Mouse (Mus musculus): ENCODE data around the gene Derl2. TPM values are rescaled to one million over a fixed set of nuclear protein-coding genes. Genes with fewer than 3 reads are reported as not detected.

The Derl2 gene
- polyA plus RNA-seq, 1 experiment from 2014 or later = 33.1 TPM

- H3K9ac ChIP-seq = no peak overlapping the region
- 89% methylated on average over 6 of the region's 6 CpGs for WGBS
- ATAC-seq (replicated peaks) = no peak
- no peak overlapping the region for H3K4me2 ChIP-seq
- H3K4me3 ChIP-seq = no peak overlapping the region
- H3K36me3 ChIP-seq (replicated peaks) = peaks cover 45% of the 10 kb centered on the region
- peaks cover 13% of the 10 kb centered on the region for H3K4me1 ChIP-seq
- H3K27ac ChIP-seq = no peak overlapping the region
- no peaks in the 10 kb centered on the region for H3K27me3 ChIP-seq (replicated peaks)
- no peaks in the 10 kb centered on the region for H3K9me3 ChIP-seq
Measured at GRCm38 (mm10) chr11:70977293-70977692, 42.3 kb downstream of the Derl2 start.

- Histone ChIP-seq H3K4me1 (peaks cover 5% of the 10 kb centered on the region; the same call in 1 of the 2 replicates), H3K9ac (no peak overlapping the region), H3K27me3 (replicated peaks) (no peaks in the 10 kb centered on the region), H3K4me2 (no peak overlapping the region), H3K4me3 (no peak overlapping the region), H3K9me3 (no peaks in the 10 kb centered on the region), H3K36me3 (replicated peaks) (peaks cover 40% of the 10 kb centered on the region), H3K27ac (no peak overlapping the region)
- WGBS = 86% methylated on average over 2 of the region's 2 CpGs
- ATAC-seq (replicated peaks) = no peak
Measured at GRCm38 (mm10) chr11:70975193-70975592, 44.4 kb downstream of the Derl2 start.

- Histone ChIP-seq H3K9ac (no peak overlapping the region), H3K4me2 (no peak overlapping the region), H3K36me3 (replicated peaks) (peaks cover 29% of the 10 kb centered on the region), H3K4me1 (peaks cover 8% of the 10 kb centered on the region; the same call in 1 of the 2 replicates), H3K4me3 (no peak overlapping the region), H3K27ac (no peak overlapping the region), H3K27me3 (replicated peaks) (no peaks in the 10 kb centered on the region), H3K9me3 (no peaks in the 10 kb centered on the region)
- no peak for ATAC-seq (replicated peaks)
- 68% methylated on average over 4 of the region's 4 CpGs for WGBS
Measured at GRCm38 (mm10) chr11:70973947-70974346, 45.7 kb downstream of the Derl2 start.

GRCm38 (mm10) chr11:70972586-70972985, 47.1 kb downstream of the Derl2 start:
- H3K9ac ChIP-seq = no peak overlapping the region
- peaks cover 21% of the 10 kb centered on the region for H3K36me3 ChIP-seq (replicated peaks)
- no peaks in the 10 kb centered on the region for H3K27me3 ChIP-seq (replicated peaks)
- H3K27ac ChIP-seq = no peak overlapping the region
- H3K4me3 ChIP-seq = no peak overlapping the region
- no peaks in the 10 kb centered on the region for H3K9me3 ChIP-seq
- WGBS = 58% methylated on average over 1 of the region's 1 CpGs
- peaks cover 19% of the 10 kb centered on the region for H3K4me1 ChIP-seq
- H3K4me2 ChIP-seq = no peak overlapping the region
- ATAC-seq (replicated peaks) = no peak

DNA sequence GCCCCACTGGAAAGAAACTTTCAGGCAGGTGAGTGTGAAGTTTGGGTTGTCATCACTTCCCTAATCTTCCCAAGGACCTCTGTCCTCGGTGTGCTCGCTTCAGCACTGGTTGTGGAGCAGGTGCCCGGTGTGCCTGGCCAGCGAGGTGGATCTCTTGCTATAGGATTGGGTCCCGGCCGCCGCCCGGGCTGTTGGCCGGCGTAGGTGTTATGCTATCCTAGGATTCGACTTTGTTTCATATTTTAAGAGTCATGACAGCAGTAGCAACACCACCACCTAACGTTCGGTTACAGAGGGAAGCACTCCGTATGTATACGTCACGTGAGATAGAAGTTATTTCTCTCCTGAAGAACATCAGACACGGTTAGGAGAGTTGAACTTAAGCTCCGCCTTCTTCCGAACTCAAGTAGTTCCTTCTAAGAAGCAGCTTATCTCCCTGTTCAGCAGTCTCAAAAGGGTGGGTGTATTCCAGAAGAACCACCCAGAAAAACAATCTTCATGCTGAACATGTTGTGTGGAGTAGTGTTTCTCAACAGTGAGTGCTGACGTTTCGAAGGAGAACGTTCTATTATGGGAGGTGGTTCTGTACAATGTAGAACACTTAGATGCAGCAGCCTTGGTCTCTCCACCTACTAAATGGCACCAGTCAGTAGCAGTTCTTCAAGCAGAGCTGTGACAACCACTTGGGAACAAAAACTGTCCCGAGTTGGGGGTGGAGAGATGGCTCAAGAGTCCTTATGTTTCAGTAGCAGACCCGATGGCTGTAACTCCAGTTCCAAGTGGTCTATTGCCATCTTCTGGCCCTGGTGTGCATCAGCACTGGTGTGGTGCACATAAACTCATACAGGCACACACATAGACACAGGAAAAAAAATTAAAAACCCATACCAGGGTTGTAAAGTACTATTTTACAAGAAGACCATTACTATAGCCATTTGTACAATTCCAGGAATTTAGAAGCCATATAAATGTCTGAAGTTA, 48.8 kb downstream of the Derl2 start:
- Histone ChIP-seq H3K9me3 (no peaks in the 10 kb centered on the region), H3K4me3 (peak overlapping the region; percentile 89), H3K36me3 (replicated peaks) (peaks cover 12% of the 10 kb centered on the region), H3K4me2 (peak overlapping the region; percentile 77), H3K4me1 (peaks cover 22% of the 10 kb centered on the region), H3K27ac (peak overlapping the region; percentile 94), H3K27me3 (replicated peaks) (no peaks in the 10 kb centered on the region), H3K9ac (peak overlapping the region; percentile 63)
- peak; percentile 29 for ATAC-seq (replicated peaks)
- WGBS = 19% methylated on average over 24 of the region's 24 CpGs

GRCm38 (mm10) chr11:70969821-70970559, 49.7 kb downstream of the Derl2 start, which contains the start of the genes Nup88 and Rpain:
Nup88 (minus strand) TSS chr11:70969973.
Rpain (plus strand) TSS chr11:70970213.
- under 1% methylated on average over 43 of the region's 43 CpGs for WGBS
- ATAC-seq (replicated peaks) = peak; percentile 99

DNA sequence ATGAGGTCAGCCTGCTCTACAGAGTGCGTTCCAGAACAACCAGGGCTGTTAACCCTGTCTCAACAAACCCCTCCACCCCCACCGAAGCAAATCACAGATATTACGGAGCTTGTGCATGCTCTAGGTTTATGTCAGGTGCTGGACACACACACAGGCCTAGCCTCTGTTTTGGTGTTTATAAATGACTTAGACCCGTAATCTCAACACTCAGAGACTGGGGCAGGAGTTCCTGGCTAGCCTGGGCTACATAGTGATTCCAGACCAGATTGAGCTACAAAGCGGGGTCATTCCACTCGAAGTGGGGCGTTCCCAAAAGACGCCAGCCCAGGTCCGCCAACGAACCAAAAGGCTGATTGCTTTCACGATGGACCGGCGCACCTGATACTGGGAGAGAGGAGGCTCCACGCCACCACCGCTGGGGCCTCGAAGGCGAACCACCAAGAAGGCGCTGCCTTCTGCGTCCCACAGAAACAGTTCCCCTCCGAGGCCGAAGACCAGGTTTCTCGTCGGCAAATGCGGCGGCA, 50.3 kb downstream of the Derl2 start:
- Histone ChIP-seq H3K9me3 (no peaks in the 10 kb centered on the region), H3K9ac (peak overlapping the region; percentile 92), H3K4me1 (peaks cover 22% of the 10 kb centered on the region), H3K36me3 (replicated peaks) (peaks cover 21% of the 10 kb centered on the region), H3K27ac (peak overlapping the region; percentile 94), H3K4me2 (peak overlapping the region; percentile 77), H3K27me3 (replicated peaks) (no peaks in the 10 kb centered on the region), H3K4me3 (peak overlapping the region; percentile 89)
- WGBS = under 1% methylated on average over 25 of the region's 25 CpGs
- ATAC-seq (replicated peaks) = peak; percentile 16

More at GRCm38 (mm10) chr11:70969821-70970559, 49.7 kb downstream of the Derl2 start, which contains the start of the genes Nup88 and Rpain:
- H3K4me3 ChIP-seq = peak within 1 kb of the TSS; percentile 89
- no peaks in the 10 kb centered on the region for H3K9me3 ChIP-seq
- peak within 1 kb of the TSS; percentile 94 for H3K27ac ChIP-seq
- H3K27me3 ChIP-seq (replicated peaks) = no peaks in the 10 kb centered on the region
- peaks cover 14% of the 10 kb centered on the region for H3K36me3 ChIP-seq (replicated peaks)
- H3K4me2 ChIP-seq = peak within 1 kb of the TSS; percentile 77
- peaks cover 22% of the 10 kb centered on the region for H3K4me1 ChIP-seq
- H3K9ac ChIP-seq = peak within 1 kb of the TSS; percentile 92

DNA sequence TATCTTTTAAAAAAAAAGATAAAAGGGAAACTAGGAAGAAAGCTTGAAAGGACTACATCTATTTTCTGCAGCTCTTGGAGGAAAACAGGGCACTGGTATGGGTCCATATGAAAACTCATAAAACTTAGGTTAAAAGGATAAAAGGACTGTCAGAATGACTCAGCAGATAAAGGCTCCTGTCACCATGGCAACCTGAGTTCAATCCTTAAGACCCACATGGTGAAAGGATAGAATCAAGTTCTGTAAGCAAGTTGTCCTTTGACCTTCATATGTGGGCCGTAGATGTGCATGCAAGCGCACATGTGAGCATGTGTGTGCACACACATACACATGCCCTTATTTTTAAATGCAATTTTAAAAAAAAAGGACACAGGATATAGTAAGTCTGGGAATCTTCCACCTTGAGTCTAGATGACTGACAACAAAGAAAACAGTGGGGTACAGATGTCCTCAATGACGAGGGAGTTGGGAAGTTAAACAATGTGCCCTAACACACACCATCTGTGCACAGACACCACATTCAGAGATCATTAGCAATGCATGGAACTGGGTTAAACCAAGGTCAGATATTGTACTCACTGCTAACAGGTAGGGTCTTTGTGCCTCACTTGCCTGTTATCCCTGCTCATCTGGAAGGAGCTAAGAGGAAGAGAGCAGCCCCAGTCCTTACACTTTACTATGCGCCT, 55.3 kb downstream of the Derl2 start:
- Histone ChIP-seq H3K36me3 (replicated peaks) (peaks cover 51% of the 10 kb centered on the region), H3K9me3 (no peaks in the 10 kb centered on the region), H3K27ac (no peak overlapping the region), H3K9ac (no peak overlapping the region), H3K4me1 (peaks cover 17% of the 10 kb centered on the region), H3K4me2 (no peak overlapping the region), H3K27me3 (replicated peaks) (no peaks in the 10 kb centered on the region), H3K4me3 (no peak overlapping the region)
- 75% methylated on average over 4 of the region's 4 CpGs for WGBS
- ATAC-seq (replicated peaks) = no peak

GRCm38 (mm10) chr11:70960786-70961554, 58.7 kb downstream of the Derl2 start:
- H3K27ac ChIP-seq = no peak overlapping the region
- WGBS = 93% methylated on average over 5 of the region's 5 CpGs
- H3K4me2 ChIP-seq = no peak overlapping the region
- H3K4me3 ChIP-seq = no peak overlapping the region
- H3K27me3 ChIP-seq (replicated peaks) = no peaks in the 10 kb centered on the region
- H3K9me3 ChIP-seq = no peaks in the 10 kb centered on the region
- no peak for ATAC-seq (replicated peaks)
- peaks cover 75% of the 10 kb centered on the region for H3K36me3 ChIP-seq (replicated peaks)
- no peak overlapping the region for H3K9ac ChIP-seq
- no peaks in the 10 kb centered on the region for H3K4me1 ChIP-seq

Data from midbrain, embryonic 15.5 days (tissue).